Mouse (Mus musculus) kidney, embryonic 14.5 days (tissue): ENCODE results near the gene Insl5. TPM values are rescaled to one million over a fixed set of nuclear protein-coding genes. Genes with fewer than 3 reads are reported as not detected.

Experiments
- ATAC-seq: fragments of 200-750 bp; cut with Nextera tagmentation; 2 replicates; pipeline ENCODE4 v1.8.0; 2017; ENCODE audit warnings: moderate number of reproducible peaks, mild to moderate bottlenecking, moderate TSS enrichment, moderate library complexity; ENCODE audit not compliant: low FRiP score, low TSS enrichment
- H3K27ac ChIP-seq: fragments of 300-500 bp; sonication (generic); 2 replicates; pipeline ENCODE4 v1.5.1; 2014; ENCODE audit warnings: low read depth, mild to moderate bottlenecking, low read length, moderate library complexity, mixed read lengths
- H3K27me3 ChIP-seq: fragments of 300-500 bp; sonication (generic); 2 replicates; pipeline ENCODE4 v1.6.1; 2014; ENCODE audit warnings: mild to moderate bottlenecking, low read length; ENCODE audit not compliant: control insufficient read depth, insufficient read depth
- H3K36me3 ChIP-seq: fragments of 300-500 bp; sonication (generic); 2 replicates; pipeline ENCODE4 v1.6.1; 2014; ENCODE audit warnings: low read length, mixed read lengths; ENCODE audit not compliant: control insufficient read depth, insufficient read depth
- H3K4me1 ChIP-seq: fragments of 300-500 bp; sonication (generic); 2 replicates; pipeline ENCODE4 v1.6.1; 2014; ENCODE audit warnings: low read length, mixed read lengths; ENCODE audit not compliant: control insufficient read depth, insufficient read depth
- H3K4me2 ChIP-seq: fragments of 300-500 bp; sonication (generic); replicated peaks from 2 replicates; pipeline ENCODE4 v1.6.1; 2014; ENCODE audit warnings: low read depth, mild to moderate bottlenecking, low read length
- H3K4me3 ChIP-seq: fragments of 300-500 bp; sonication (generic); 2 replicates; pipeline ENCODE4 v1.5.1; 2014; ENCODE audit warnings: mild to moderate bottlenecking, low read length
- H3K9ac ChIP-seq: fragments of 300-500 bp; sonication (generic); 2 replicates; pipeline ENCODE4 v1.6.1; 2014; ENCODE audit warnings: low read depth, mild to moderate bottlenecking, low read length, moderate library complexity
- H3K9me3 ChIP-seq: fragments of 300-500 bp; sonication (generic); 2 replicates; pipeline ENCODE4 v1.6.1; 2016; ENCODE audit warnings: low read length; ENCODE audit not compliant: control insufficient read depth
- WGBS: fragments of 180-500 bp; shearing (Covaris S2); extraction: QIAGEN DNeasy Blood & Tissue Kit; methylation state at CpG from one replicate; pipeline ENCODE4 v1.1.7; 2014; 5-methylcytosine and 5-hydroxymethylcytosine counted together
- polyA plus RNA-seq: library from polyadenylated mRNA; unstranded; fragments of >200 nt; fragmentation: Nextera tagmentation; extraction: Ambion mirVana; gene quantifications from 2 replicates; pipeline ENCODE4 v1.2.1, GENCODE M21; 2014

Gene Insl5
- polyA plus RNA-seq, 1 experiment from 2014 or later: not detected

DNA sequence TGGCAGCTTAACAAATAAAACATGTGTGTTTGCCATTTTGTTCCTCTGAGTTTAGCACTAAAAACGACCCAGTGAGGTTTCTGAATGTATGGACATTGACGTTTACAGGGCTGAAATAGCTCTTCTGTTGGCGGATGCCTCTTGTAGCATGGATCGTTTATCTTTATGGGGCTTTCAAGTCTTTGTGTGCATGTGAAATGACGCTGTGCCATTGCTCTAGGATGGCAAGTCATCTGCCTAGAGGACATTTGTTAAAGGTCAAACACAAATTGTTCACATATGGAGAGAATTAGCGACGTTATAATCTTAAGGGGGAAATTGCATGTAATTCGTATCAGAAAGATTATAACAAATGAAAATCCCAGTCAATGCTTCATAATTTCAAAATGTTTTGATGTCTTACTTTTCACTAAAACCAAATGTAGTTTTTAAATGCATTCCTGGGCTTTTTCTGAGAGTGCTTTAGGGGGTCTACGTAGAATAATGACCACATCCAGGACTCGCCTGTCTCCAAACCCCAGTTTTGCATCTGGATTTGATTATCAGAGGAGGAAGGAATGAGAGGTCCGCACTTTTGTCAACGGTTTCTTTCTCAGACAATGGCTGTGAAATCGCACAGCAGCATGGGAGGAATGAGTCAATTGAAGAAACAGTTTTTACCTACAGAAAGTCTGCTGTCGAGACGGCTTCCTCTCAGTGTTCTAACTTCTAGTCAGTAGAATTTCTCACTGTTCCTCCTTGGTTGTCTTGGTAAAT, 21.3 kb downstream of the Insl5 start:
- ATAC-seq: no peak
- Histone ChIP-seq H3K27ac (no peak overlapping the region), H3K36me3 (no peaks in the 10 kb centered on the region), H3K9me3 (no peaks in the 10 kb centered on the region), H3K4me1 (peaks cover 5% of the 10 kb centered on the region; the same call in 1 of the 2 replicates), H3K27me3 (no peaks in the 10 kb centered on the region), H3K9ac (no peak overlapping the region), H3K4me3 (no peak overlapping the region), H3K4me2 (no peak overlapping the region)
- 53% methylated on average over 15 of the region's 15 CpGs for WGBS

- no peak overlapping the region for H3K27ac ChIP-seq
These were observed 22.0 kb downstream of the Insl5 start for GRCm38 (mm10) chr4:103004681-103005080.

GRCm38 (mm10) chr4:102991685-102992084, 35.0 kb downstream of the Insl5 start:
- no peak overlapping the region for H3K9ac ChIP-seq
- no peaks in the 10 kb centered on the region for H3K27me3 ChIP-seq
- H3K4me2 ChIP-seq: no peak overlapping the region
- H3K4me1 ChIP-seq: no peaks in the 10 kb centered on the region
- no peak overlapping the region for H3K4me3 ChIP-seq
- H3K9me3 ChIP-seq: no peaks in the 10 kb centered on the region
- 70% methylated on average over 3 of the region's 3 CpGs for WGBS
- no peaks in the 10 kb centered on the region for H3K36me3 ChIP-seq
- H3K27ac ChIP-seq: no peak overlapping the region
- no peak for ATAC-seq

More at GRCm38 (mm10) chr4:103004681-103005080, 22.0 kb downstream of the Insl5 start:
- no peaks in the 10 kb centered on the region for H3K9me3 ChIP-seq
- 93% methylated on average over 4 of the region's 4 CpGs for WGBS
- no peaks in the 10 kb centered on the region for H3K27me3 ChIP-seq
- no peak overlapping the region for H3K4me3 ChIP-seq
- H3K9ac ChIP-seq: no peak overlapping the region
- no peak overlapping the region for H3K4me2 ChIP-seq
- H3K36me3 ChIP-seq: no peaks in the 10 kb centered on the region
- no peak for ATAC-seq
- peaks cover 5% of the 10 kb centered on the region; the same call in 1 of the 2 replicates for H3K4me1 ChIP-seq

GRCm38 (mm10) chr4:102990595-102991340, 35.9 kb downstream of the Insl5 start:
- 76% methylated on average over 11 of the region's 11 CpGs for WGBS
- ATAC-seq: no peak
- no peak overlapping the region for H3K4me3 ChIP-seq
- H3K9ac ChIP-seq: no peak overlapping the region
- H3K27me3 ChIP-seq: no peaks in the 10 kb centered on the region
- H3K9me3 ChIP-seq: no peaks in the 10 kb centered on the region
- H3K27ac ChIP-seq: no peak overlapping the region
- H3K4me2 ChIP-seq: no peak overlapping the region
- no peaks in the 10 kb centered on the region for H3K36me3 ChIP-seq
- no peaks in the 10 kb centered on the region for H3K4me1 ChIP-seq

DNA sequence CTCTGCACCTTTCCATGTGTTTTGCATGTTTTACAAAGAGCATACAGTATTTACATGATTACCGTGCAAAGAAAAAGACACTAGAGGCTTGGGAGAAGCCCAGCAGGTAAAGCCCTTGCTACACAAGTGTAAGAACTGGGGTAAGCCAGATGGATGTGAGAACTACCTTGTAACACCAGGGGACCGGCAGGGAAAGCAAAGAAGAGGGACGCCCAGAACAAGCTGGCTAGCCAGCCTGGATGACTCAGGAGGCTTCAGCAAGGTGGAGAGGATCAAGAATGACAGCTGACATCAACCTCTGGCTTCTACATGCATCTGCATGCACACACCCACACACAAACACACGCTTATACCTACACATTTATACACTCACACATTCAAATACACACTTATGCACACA, 36.6 kb downstream of the Insl5 start:
- H3K9ac ChIP-seq: no peak overlapping the region
- no peak overlapping the region for H3K27ac ChIP-seq
- no peaks in the 10 kb centered on the region for H3K4me1 ChIP-seq
- H3K4me3 ChIP-seq: no peak overlapping the region
- ATAC-seq: no peak
- no peaks in the 10 kb centered on the region for H3K9me3 ChIP-seq
- H3K27me3 ChIP-seq: no peaks in the 10 kb centered on the region
- WGBS: 86% methylated on average over 4 of the region's 4 CpGs
- no peaks in the 10 kb centered on the region for H3K36me3 ChIP-seq
- no peak overlapping the region for H3K4me2 ChIP-seq

DNA sequence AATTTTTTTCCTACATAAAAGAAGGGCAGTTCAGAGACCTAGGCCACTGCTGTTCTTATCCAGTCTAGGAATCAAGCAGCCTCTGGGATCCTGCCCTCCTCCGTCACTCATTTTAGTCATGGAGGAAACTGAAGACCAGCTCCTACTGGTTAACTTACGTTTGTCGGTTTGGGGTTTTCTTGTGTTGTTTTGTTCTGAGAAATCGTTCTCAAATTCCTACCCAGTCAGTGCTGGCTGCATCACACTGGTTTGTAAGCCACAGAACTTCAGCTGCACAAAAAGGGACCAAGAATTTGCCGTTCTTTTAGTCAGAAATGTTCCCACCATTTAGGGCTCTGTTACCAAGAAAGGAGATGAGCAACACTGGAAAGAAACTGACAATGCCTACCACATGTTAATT, 37.3 kb downstream of the Insl5 start:
- H3K4me1 ChIP-seq: no peaks in the 10 kb centered on the region
- H3K27ac ChIP-seq: no peak overlapping the region
- 81% methylated on average over 5 of the region's 5 CpGs for WGBS
- H3K4me2 ChIP-seq: no peak overlapping the region
- no peak overlapping the region for H3K4me3 ChIP-seq
- no peaks in the 10 kb centered on the region for H3K27me3 ChIP-seq
- H3K9ac ChIP-seq: no peak overlapping the region
- H3K36me3 ChIP-seq: no peaks in the 10 kb centered on the region
- ATAC-seq: no peak
- no peaks in the 10 kb centered on the region for H3K9me3 ChIP-seq

- Histone ChIP-seq H3K27ac (no peak overlapping the region), H3K4me3 (no peak overlapping the region), H3K9ac (no peak overlapping the region), H3K4me2 (no peak overlapping the region), H3K4me1 (no peaks in the 10 kb centered on the region), H3K27me3 (no peaks in the 10 kb centered on the region), H3K36me3 (no peaks in the 10 kb centered on the region), H3K9me3 (no peaks in the 10 kb centered on the region)
- 74% methylated on average over 6 of the region's 6 CpGs for WGBS
- ATAC-seq: no peak
These were observed 38.1 kb downstream of the Insl5 start for GRCm38 (mm10) chr4:102988526-102988925.

DNA sequence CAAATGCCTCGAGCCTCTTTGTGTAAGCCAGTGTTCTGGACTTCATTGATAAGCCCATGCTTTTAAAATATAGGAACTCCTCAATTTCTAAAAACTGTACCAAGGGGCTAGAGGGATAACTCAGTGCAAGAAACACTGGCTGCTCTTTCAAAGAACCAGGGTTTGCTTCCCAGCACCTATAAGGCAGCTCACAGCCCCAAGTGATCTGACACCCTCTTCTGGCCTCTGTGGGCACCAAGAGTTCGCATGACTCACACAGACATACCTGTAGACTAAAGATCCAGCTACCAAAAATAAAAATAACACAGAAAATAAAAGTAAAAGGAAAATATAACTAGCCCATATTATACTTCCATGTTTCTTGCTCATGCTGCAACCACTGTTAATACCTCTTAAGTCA, 38.9 kb downstream of the Insl5 start:
- no peaks in the 10 kb centered on the region for H3K9me3 ChIP-seq
- no peak overlapping the region for H3K27ac ChIP-seq
- 84% methylated on average over 2 of the region's 2 CpGs for WGBS
- H3K4me3 ChIP-seq: no peak overlapping the region
- no peaks in the 10 kb centered on the region for H3K36me3 ChIP-seq
- ATAC-seq: no peak
- H3K4me2 ChIP-seq: no peak overlapping the region
- H3K9ac ChIP-seq: no peak overlapping the region
- H3K27me3 ChIP-seq: no peaks in the 10 kb centered on the region
- no peaks in the 10 kb centered on the region for H3K4me1 ChIP-seq

GRCm38 (mm10) chr4:102987325-102987724, 39.3 kb downstream of the Insl5 start:
- no peak overlapping the region for H3K4me3 ChIP-seq
- no peak overlapping the region for H3K27ac ChIP-seq
- H3K27me3 ChIP-seq: no peaks in the 10 kb centered on the region
- 77% methylated on average over 4 of the region's 4 CpGs for WGBS
- H3K4me1 ChIP-seq: no peaks in the 10 kb centered on the region
- no peak overlapping the region for H3K4me2 ChIP-seq
- no peak overlapping the region for H3K9ac ChIP-seq
- H3K36me3 ChIP-seq: no peaks in the 10 kb centered on the region
- no peaks in the 10 kb centered on the region for H3K9me3 ChIP-seq
- ATAC-seq: no peak
